Mouse (Mus musculus) neural tube, embryonic 12.5 days (tissue): ENCODE data around the gene Rasa4. TPM values are rescaled to one million over a fixed set of nuclear protein-coding genes. Genes with fewer than 3 reads are reported as not detected.

ENCODE experiments used
- ATAC-seq: fragments of 200-750 bp; cut with Nextera tagmentation; 2 replicates; pipeline ENCODE4 v1.8.0; 2017; ENCODE audit warnings: low read depth, mild to moderate bottlenecking, moderate TSS enrichment, moderate library complexity; ENCODE audit not compliant: low FRiP score
- H3K27ac ChIP-seq: fragments of 300-500 bp; sonication (generic); 2 replicates; pipeline ENCODE4 v1.5.1; 2016
- H3K27me3 ChIP-seq: fragments of 300-500 bp; sonication (generic); replicated peaks from 2 replicates; pipeline ENCODE4 v1.6.1; 2016; ENCODE audit warnings: mild to moderate bottlenecking
- H3K36me3 ChIP-seq: fragments of 300-500 bp; sonication (generic); 2 replicates; pipeline ENCODE4 v1.6.1; 2016; ENCODE audit warnings: mild to moderate bottlenecking
- H3K4me1 ChIP-seq: fragments of 300-500 bp; sonication (generic); 2 replicates; pipeline ENCODE4 v1.6.1; 2016
- H3K4me2 ChIP-seq: fragments of 300-500 bp; sonication (generic); replicated peaks from 2 replicates; pipeline ENCODE4 v1.6.1; 2016; ENCODE audit warnings: mild to moderate bottlenecking
- H3K4me3 ChIP-seq: fragments of 300-500 bp; sonication (generic); 2 replicates; pipeline ENCODE4 v1.5.1; 2016
- H3K9ac ChIP-seq: fragments of 300-500 bp; sonication (generic); 2 replicates; pipeline ENCODE4 v1.6.1; 2016; ENCODE audit warnings: mild to moderate bottlenecking
- H3K9me3 ChIP-seq: fragments of 300-500 bp; sonication (generic); 2 replicates; pipeline ENCODE4 v1.6.1; 2016; ENCODE audit warnings: mild to moderate bottlenecking
- WGBS: fragments of 180-500 bp; shearing (Covaris S2); methylation state at CpG from one replicate; pipeline ENCODE4 v1.1.7; 2016; 5-methylcytosine and 5-hydroxymethylcytosine counted together
- polyA plus RNA-seq: library from polyadenylated mRNA; unstranded; fragments of >200 nt; fragmentation: Nextera tagmentation; extraction: Ambion mirVana; gene quantifications from 2 replicates; pipeline ENCODE4 v1.2.1, GENCODE M21; 2016

Rasa4 gene
- polyA plus RNA-seq, 1 experiment from 2014 or later = 10.8 TPM

- no peak for ATAC-seq
- WGBS = 71% methylated on average over 11 of the region's 11 CpGs
Observed at GRCm38 (mm10) chr5:136073526-136073925, 10.2 kb upstream of the Rasa4 start.

GRCm38 (mm10) chr5:136075076-136075475 lies 8.6 kb upstream of the Rasa4 start:
- no peaks in the 10 kb centered on the region for H3K9me3 ChIP-seq
- no peak overlapping the region for H3K4me3 ChIP-seq
- H3K27ac ChIP-seq = no peak overlapping the region
- H3K4me2 ChIP-seq = no peak overlapping the region
- H3K9ac ChIP-seq = no peak overlapping the region
- 91% methylated on average over 5 of the region's 5 CpGs for WGBS
- H3K27me3 ChIP-seq = no peaks in the 10 kb centered on the region; the same call in 1 of the 2 replicates
- no peaks in the 10 kb centered on the region for H3K36me3 ChIP-seq
- ATAC-seq = no peak
- no peaks in the 10 kb centered on the region for H3K4me1 ChIP-seq

More at GRCm38 (mm10) chr5:136073526-136073925, 10.2 kb upstream of the Rasa4 start:
- Histone ChIP-seq H3K4me1 (no peaks in the 10 kb centered on the region), H3K9me3 (no peaks in the 10 kb centered on the region), H3K27ac (no peak overlapping the region), H3K9ac (no peak overlapping the region), H3K4me3 (no peak overlapping the region), H3K36me3 (no peaks in the 10 kb centered on the region), H3K4me2 (no peak overlapping the region), H3K27me3 (no peaks in the 10 kb centered on the region; the same call in 1 of the 2 replicates)

- H3K27ac ChIP-seq = no peak overlapping the region
- no peaks in the 10 kb centered on the region for H3K9me3 ChIP-seq
- no peaks in the 10 kb centered on the region for H3K36me3 ChIP-seq
- no peak overlapping the region for H3K4me3 ChIP-seq
- H3K27me3 ChIP-seq = no peaks in the 10 kb centered on the region; the same call in 1 of the 2 replicates
- no peak for ATAC-seq
- no peak overlapping the region for H3K4me2 ChIP-seq
- H3K4me1 ChIP-seq = no peaks in the 10 kb centered on the region
- H3K9ac ChIP-seq = no peak overlapping the region
- WGBS = 54% methylated on average over 7 of the region's 7 CpGs
Observed at GRCm38 (mm10) chr5:136076284-136076683, 7.4 kb upstream of the Rasa4 start.

- Histone ChIP-seq H3K4me3 (no peak overlapping the region), H3K4me2 (no peak overlapping the region), H3K4me1 (no peaks in the 10 kb centered on the region), H3K36me3 (no peaks in the 10 kb centered on the region), H3K27me3 (no peaks in the 10 kb centered on the region; the same call in 1 of the 2 replicates), H3K27ac (no peak overlapping the region), H3K9me3 (no peaks in the 10 kb centered on the region), H3K9ac (no peak overlapping the region)
- 86% methylated on average over 9 of the region's 9 CpGs for WGBS
- ATAC-seq = no peak
Observed at GRCm38 (mm10) chr5:136077001-136077550, 6.6 kb upstream of the Rasa4 start.

GRCm38 (mm10) chr5:136078136-136078535 lies 5.6 kb upstream of the Rasa4 start:
- no peaks in the 10 kb centered on the region; the same call in 1 of the 2 replicates for H3K27me3 ChIP-seq
- H3K4me2 ChIP-seq = no peak overlapping the region
- H3K4me3 ChIP-seq = no peak overlapping the region
- no peaks in the 10 kb centered on the region for H3K9me3 ChIP-seq
- no peaks in the 10 kb centered on the region for H3K36me3 ChIP-seq
- no peak overlapping the region for H3K27ac ChIP-seq
- no peaks in the 10 kb centered on the region for H3K4me1 ChIP-seq
- ATAC-seq = no peak
- no peak overlapping the region for H3K9ac ChIP-seq
- 93% methylated on average over 5 of the region's 5 CpGs for WGBS

- 76% methylated on average over 4 of the region's 4 CpGs for WGBS
Observed at GRCm38 (mm10) chr5:136082345-136082744, 1.4 kb upstream of the Rasa4 start.

GRCm38 (mm10) chr5:136084144-136084881 lies 597 bp downstream of the Rasa4 start:
- H3K9ac ChIP-seq = peak overlapping the region; percentile 49; the same call in 1 of the 2 replicates
- H3K36me3 ChIP-seq = no peaks in the 10 kb centered on the region
- H3K9me3 ChIP-seq = no peaks in the 10 kb centered on the region
- peak; percentile 26; the same call in 1 of the 2 replicates for ATAC-seq
- H3K27ac ChIP-seq = no peak overlapping the region
- H3K4me1 ChIP-seq = peaks cover 17% of the 10 kb centered on the region
- peak overlapping the region; percentile 83 for H3K4me2 ChIP-seq
- 2% methylated on average over 23 of the region's 23 CpGs for WGBS
- H3K4me3 ChIP-seq = peak overlapping the region; percentile 52
- peaks cover 14% of the 10 kb centered on the region for H3K27me3 ChIP-seq

More at GRCm38 (mm10) chr5:136082345-136082744, 1.4 kb upstream of the Rasa4 start:
- Histone ChIP-seq H3K4me3 (no peak overlapping the region), H3K4me1 (peaks cover 17% of the 10 kb centered on the region), H3K27me3 (peaks cover 14% of the 10 kb centered on the region), H3K9me3 (no peaks in the 10 kb centered on the region), H3K4me2 (no peak overlapping the region), H3K36me3 (no peaks in the 10 kb centered on the region), H3K9ac (no peak overlapping the region), H3K27ac (no peak overlapping the region)
- no peak for ATAC-seq

GRCm38 (mm10) chr5:136084891-136085651 lies 1.4 kb downstream of the Rasa4 start:
- H3K4me3 ChIP-seq = peak overlapping the region; percentile 52; the same call in 1 of the 2 replicates
- ATAC-seq = peak; percentile 59
- H3K4me2 ChIP-seq = peak overlapping the region; percentile 83
- peaks cover 14% of the 10 kb centered on the region for H3K27me3 ChIP-seq
- peaks cover 17% of the 10 kb centered on the region for H3K4me1 ChIP-seq
- WGBS = 3% methylated on average over 21 of the region's 21 CpGs
- no peaks in the 10 kb centered on the region for H3K36me3 ChIP-seq
- H3K27ac ChIP-seq = 0 out of 2 replicates have a peak overlapping the region, but pooled peaks have one; percentile 3
- no peaks in the 10 kb centered on the region for H3K9me3 ChIP-seq
- peak overlapping the region; percentile 33; the same call in 1 of the 2 replicates for H3K9ac ChIP-seq

GRCm38 (mm10) chr5:136086290-136086689 lies 2.6 kb downstream of the Rasa4 start:
- Histone ChIP-seq H3K9me3 (no peaks in the 10 kb centered on the region), H3K9ac (no peak overlapping the region), H3K27me3 (peaks cover 14% of the 10 kb centered on the region), H3K36me3 (no peaks in the 10 kb centered on the region), H3K4me1 (peaks cover 17% of the 10 kb centered on the region), H3K4me2 (no peak overlapping the region), H3K27ac (no peak overlapping the region), H3K4me3 (no peak overlapping the region)
- 92% methylated on average over 8 of the region's 8 CpGs for WGBS
- no peak for ATAC-seq

GRCm38 (mm10) chr5:136088821-136089575 lies 5.3 kb downstream of the Rasa4 start:
- no peaks in the 10 kb centered on the region for H3K36me3 ChIP-seq
- no peak overlapping the region for H3K4me3 ChIP-seq
- H3K4me2 ChIP-seq = no peak overlapping the region
- H3K4me1 ChIP-seq = peaks cover 17% of the 10 kb centered on the region
- no peak for ATAC-seq
- no peak overlapping the region for H3K9ac ChIP-seq
- no peak overlapping the region for H3K27ac ChIP-seq
- H3K9me3 ChIP-seq = no peaks in the 10 kb centered on the region
- 19% methylated on average over 14 of the region's 14 CpGs for WGBS
- H3K27me3 ChIP-seq = peaks cover 13% of the 10 kb centered on the region

- H3K27me3 ChIP-seq = peaks cover 3% of the 10 kb centered on the region; the same call in 1 of the 2 replicates
- 72% methylated on average over 5 of the region's 5 CpGs for WGBS
- no peak for ATAC-seq
Observed at GRCm38 (mm10) chr5:136091927-136092326, 8.2 kb downstream of the Rasa4 start.

More at GRCm38 (mm10) chr5:136091927-136092326, 8.2 kb downstream of the Rasa4 start:
- Histone ChIP-seq H3K27ac (no peak overlapping the region), H3K4me1 (no peaks in the 10 kb centered on the region), H3K9ac (no peak overlapping the region), H3K4me3 (no peak overlapping the region), H3K36me3 (no peaks in the 10 kb centered on the region), H3K9me3 (no peaks in the 10 kb centered on the region), H3K4me2 (no peak overlapping the region)
